Mouse (Mus musculus) G1E (cell line): Measurements from ENCODE around the gene Catsperg2.
"Not testable (repeated sequence)": the region's sequence is repeated elsewhere in the genome, so short reads cannot be mapped to it uniquely, and the experiment has no call there.

ENCODE experiments used
- CTCF ChIP-seq: IDR thresholded peaks from 2 replicates; pipeline ENCODE4 v1.5.1; 2012; ENCODE audit warnings: low read depth, low read length, inconsistent platforms, mixed read lengths
- GATA1 ChIP-seq: IDR thresholded peaks from 2 replicates; pipeline ENCODE4 v1.6.1; 2012; ENCODE audit warnings: borderline replicate concordance, low read length, inconsistent platforms, mixed read lengths
- GATA2 ChIP-seq: IDR thresholded peaks from 2 replicates; pipeline ENCODE4 v1.6.1; 2012; ENCODE audit warnings: low read depth, low read length, inconsistent platforms, borderline replicate concordance
- POLR2AphosphoS5 ChIP-seq: IDR thresholded peaks from 2 replicates; pipeline ENCODE4 v1.6.1; 2012; ENCODE audit warnings: low read depth, low read length, inconsistent platforms; ENCODE audit not compliant: insufficient replicate concordance
- TAL1 ChIP-seq: conservative IDR thresholded peaks from 2 replicates; pipeline ENCODE4 v1.6.1; 2012; ENCODE audit warnings: low read depth, low read length, inconsistent platforms, mixed read lengths

GRCm38 (mm10) chr7:29726860-29727259 is at the start of gene Catsperg2:
- TF ChIP-seq CTCF, GATA1, POLR2AphosphoS5, TAL1, GATA2: not testable (repeated sequence)
